Mouse (Mus musculus): ENCODE measurements at regions not wholly inside any gene's neighbourhood (a gene's known extent, or its start where the extent isn't known, plus 50 kb on each side); places are given as distances from the start of the nearest gene placed in this dataset.

GRCm38 (mm10) chr8:88470931-88471455 lies 50.2 kb upstream of the Nkd1 start:
- H3K36me3 ChIP-seq (replicated peaks; ENCODE audit: low read length) = no peaks in the 10 kb centered on the region
- H3K4me1 ChIP-seq = no peaks in the 10 kb centered on the region
- H3K9me3 ChIP-seq = 0 out of 2 replicates have a peak, but pooled peaks cover 15% of the 10 kb centered on the region
- peaks cover 27% of the 10 kb centered on the region for H3K27me3 ChIP-seq (replicated peaks)
- no peak for TF ChIP-seq FLI1 (IDR thresholded peaks at IDR 0.05; ENCODE audit: low read length)
- TF ChIP-seq GATA1 (IDR thresholded peaks at IDR 0.05; ENCODE audit: borderline replicate concordance, low read length) = no peak
- no peak overlapping the region for H3K4me3 ChIP-seq (replicated peaks)
